Mouse (Mus musculus) small intestine, adult 10 weeks (tissue): ENCODE measurements around the gene Bcl2l11. TPM values are rescaled to one million over a fixed set of nuclear protein-coding genes. Genes with fewer than 3 reads are reported as not detected.

Source experiments
- polyA plus RNA-seq: library from polyadenylated mRNA; stranded (reverse); fragments of 350-450 nt; fragmentation: Illumina TruSeq; extraction: RNeasy Lipid Tissue Mini Kit (QIAGEN cat#74804); gene quantifications from one replicate; pipeline ENCODE4 v1.2.3, GENCODE M21; 2014; ENCODE audit warnings: low replicate concordance

Bcl2l11 gene
- 11.0 TPM for polyA plus RNA-seq

GRCm38 (mm10) chr2:128125635-128126470 lies at the start of gene Bcl2l11:
Gene Bcl2l11 (plus strand): TSS chr2:128126038.

